Mouse (Mus musculus) cerebellum, adult 2 months (tissue): ENCODE data around the gene Alcam.

ENCODE experiments used
- CTCF ChIP-seq: fragments of 200-500 bp; IDR thresholded peaks from 2 replicates; pipeline ENCODE4 v1.5.1; 2011; ENCODE audit warnings: low read depth, mild to moderate bottlenecking, control low read depth, low read length, moderate library complexity, borderline replicate concordance; ENCODE audit not compliant: insufficient read depth
- POLR2A ChIP-seq: fragments of 200-500 bp; IDR thresholded peaks from 2 replicates; pipeline ENCODE4 v1.6.1; 2011; ENCODE audit warnings: low read length, control low read depth, borderline replicate concordance; ENCODE audit not compliant: insufficient read depth

GRCm38 (mm10) chr16:52295535-52295934, 158.3 kb downstream of the Alcam start:
- TF ChIP-seq CTCF, result no peak
- no peak for TF ChIP-seq POLR2A
